In genomic region chr2:158734500-158735152, GRCm38 (mm10) we compare ENCODE assay signal across 9 mouse cellular contexts. TPM values are rescaled to one million over a fixed set of nuclear protein-coding genes. Genes with fewer than 3 reads are reported as not detected.
DNase-seq lines count a peak whose midpoint lies in the region; ATAC-seq lines count a peak whose summit lies in the region.
"Had no signal": no experiment of that assay in that cellular context is flagged by ENCODE, and none has a peak within 500 bp of the region (broad histone marks: within the 10 kb centered on the region; RNA-seq: fewer than 3 reads in every experiment).

No protein-coding gene starts in this region.

- ATAC-seq in forebrain, embryonic 14.5 days, result no peak; the same call in 1 of the 2 replicates
- no peak for ATAC-seq in forebrain, embryonic 11.5 days (replicated peaks; ENCODE audit: low FRiP score)
- peak; percentile 28; the same call in 1 of the 2 replicates for ATAC-seq in neural tube, embryonic 14.5 days (ENCODE audit: low read depth)
- peak; percentile 73 for ATAC-seq in heart, embryonic 15.5 days (replicated peaks; ENCODE audit: insufficient number of reproducible peaks, insufficient read depth, low FRiP score, low read depth)
- ATAC-seq in CD4-positive, CD25-positive, alpha-beta regulatory T cell, adult 4 months, result no peak

- no peak overlapping the region for H3K27ac ChIP-seq in forebrain, embryonic 14.5 days (ENCODE audit: low read depth, low read length)
- no peak overlapping the region for H3K27ac ChIP-seq in forebrain, embryonic 11.5 days (ENCODE audit: low read depth, low read length)
- no peak overlapping the region for H3K27ac ChIP-seq in neural tube, embryonic 14.5 days (ENCODE audit: low read depth, low read length)
- peak overlapping the region; percentile 64 for H3K27ac ChIP-seq in heart, embryonic 15.5 days
- H3K27ac ChIP-seq: limb, embryonic 13.5 days had no signal

- intact Hi-C loops in left cerebral cortex, postnatal 14 days (cut with DNase I), result no loop called here

- H3K27me3 ChIP-seq in forebrain, embryonic 14.5 days (replicated peaks; ENCODE audit: control insufficient read depth, insufficient read depth, low read length), result no peaks in the 10 kb centered on the region
- H3K27me3 ChIP-seq in forebrain, embryonic 11.5 days (ENCODE audit: control insufficient read depth, insufficient read depth, low read length), result no peaks in the 10 kb centered on the region
- no peaks in the 10 kb centered on the region for H3K27me3 ChIP-seq in neural tube, embryonic 14.5 days (ENCODE audit: control insufficient read depth, insufficient read depth, low read length)
- H3K27me3 ChIP-seq in heart, embryonic 15.5 days, result no peaks in the 10 kb centered on the region
- H3K27me3 ChIP-seq: limb, embryonic 13.5 days had no signal

- H3K9me3 ChIP-seq in forebrain, embryonic 14.5 days (replicated peaks; ENCODE audit: control insufficient read depth, low read length), result no peaks in the 10 kb centered on the region
- no peaks in the 10 kb centered on the region for H3K9me3 ChIP-seq in forebrain, embryonic 11.5 days (ENCODE audit: control insufficient read depth, low read length)
- no peaks in the 10 kb centered on the region for H3K9me3 ChIP-seq in neural tube, embryonic 14.5 days (ENCODE audit: control insufficient read depth, low read length)
- no peaks in the 10 kb centered on the region for H3K9me3 ChIP-seq in heart, embryonic 15.5 days (replicated peaks)
- H3K9me3 ChIP-seq: limb, embryonic 13.5 days had no signal

- no peak overlapping the region for H3K9ac ChIP-seq in forebrain, embryonic 14.5 days (ENCODE audit: low read length)
- H3K9ac ChIP-seq in forebrain, embryonic 11.5 days (ENCODE audit: low read length), result no peak overlapping the region
- H3K9ac ChIP-seq in neural tube, embryonic 14.5 days (replicated peaks; ENCODE audit: low read depth, low read length), result no peak overlapping the region
- no peak overlapping the region for H3K9ac ChIP-seq in heart, embryonic 15.5 days
- H3K9ac ChIP-seq: limb, embryonic 13.5 days had no signal

- DNase-seq in forebrain, embryonic 14.5 days (ENCODE audit: low spot score), result peak; percentile 47
- DNase-seq in forebrain, embryonic 11.5 days (ENCODE audit: low spot score), result no peak
- DNase-seq in neural tube, embryonic 10.5 days (ENCODE audit: extremely low spot score, low spot score), result no peak
- DNase-seq in left cerebral cortex, postnatal 14 days (ENCODE audit: low spot score in 2 of 2), result peak; percentile 33 to 67
- no peak for DNase-seq in embryo, embryonic 11 days

- H3K4me1 ChIP-seq in forebrain, embryonic 14.5 days (ENCODE audit: control insufficient read depth, insufficient read depth, low read length), result no peaks in the 10 kb centered on the region
- no peaks in the 10 kb centered on the region for H3K4me1 ChIP-seq in forebrain, embryonic 11.5 days (replicated peaks; ENCODE audit: control insufficient read depth, insufficient read depth, low read length)
- no peaks in the 10 kb centered on the region for H3K4me1 ChIP-seq in neural tube, embryonic 14.5 days (ENCODE audit: control insufficient read depth, insufficient read depth, low read length)
- peaks cover 14% of the 10 kb centered on the region for H3K4me1 ChIP-seq in heart, embryonic 15.5 days (replicated peaks)
- H3K4me1 ChIP-seq: limb, embryonic 13.5 days had no signal

- WGBS in forebrain, embryonic 14.5 days, result 75% methylated on average over 7 of the region's 7 CpGs
- 96% methylated on average over 7 of the region's 7 CpGs for WGBS in forebrain, embryonic 11.5 days
- WGBS in neural tube, embryonic 14.5 days, result 75% methylated on average over 7 of the region's 7 CpGs
- 55% methylated on average over 7 of the region's 7 CpGs for WGBS in heart, embryonic 15.5 days

- no peak overlapping the region for H3K4me3 ChIP-seq in forebrain, embryonic 14.5 days (ENCODE audit: low read depth, low read length)
- no peak overlapping the region for H3K4me3 ChIP-seq in forebrain, embryonic 11.5 days (ENCODE audit: low read depth, low read length)
- no peak overlapping the region for H3K4me3 ChIP-seq in neural tube, embryonic 14.5 days (ENCODE audit: low read depth, low read length)
- H3K4me3 ChIP-seq in heart, embryonic 15.5 days, result no peak overlapping the region
- H3K4me3 ChIP-seq: limb, embryonic 13.5 days had no signal

- H3K36me3 ChIP-seq in forebrain, embryonic 14.5 days (ENCODE audit: control insufficient read depth, insufficient read depth, low read length), result no peaks in the 10 kb centered on the region
- no peaks in the 10 kb centered on the region for H3K36me3 ChIP-seq in forebrain, embryonic 11.5 days (ENCODE audit: control insufficient read depth, insufficient read depth, low read length)
- H3K36me3 ChIP-seq in neural tube, embryonic 14.5 days (ENCODE audit: control insufficient read depth, insufficient read depth, low read length), result no peaks in the 10 kb centered on the region
- H3K36me3 ChIP-seq in heart, embryonic 15.5 days, result no peaks in the 10 kb centered on the region
- H3K36me3 ChIP-seq: limb, embryonic 13.5 days had no signal

- no peak overlapping the region for H3K4me2 ChIP-seq in forebrain, embryonic 14.5 days (ENCODE audit: low read length)
- no peak overlapping the region for H3K4me2 ChIP-seq in forebrain, embryonic 11.5 days (ENCODE audit: low read depth, low read length, severe bottlenecking)
- no peak overlapping the region for H3K4me2 ChIP-seq in neural tube, embryonic 14.5 days (ENCODE audit: low read depth, low read length)
- no peak overlapping the region for H3K4me2 ChIP-seq in heart, embryonic 15.5 days
- H3K4me2 ChIP-seq: limb, embryonic 13.5 days had no signal

RNA-seq across cellular contexts. Expression of gene Fam83d, which starts 33.3 kb away (rescaled TPM):
- polyA plus RNA-seq in forebrain, embryonic 14.5 days (2014; fragmentation: Nextera tagmentation; extraction: Ambion mirVana), result 22.9 and 25.4 TPM in 2 replicates
- polyA plus RNA-seq in forebrain, embryonic 11.5 days (2014; fragmentation: Nextera tagmentation; extraction: Ambion mirVana), result 54.0 and 57.5 TPM in 2 replicates
- 4.0 and 6.9 TPM in 2 replicates for polyA plus RNA-seq in neural tube, embryonic 14.5 days (2014; fragmentation: Nextera tagmentation; extraction: Ambion mirVana)
- polyA plus RNA-seq in heart, embryonic 15.5 days (2015; fragmentation: Nextera tagmentation; extraction: Ambion mirVana), result 52.3 and 53.3 TPM in 2 replicates
- total RNA-seq in left cerebral cortex, postnatal 14 days (2021), result 1 to 10 TPM; 1.0 to 1.3 TPM
- under 1 TPM; 0.32 to 0.53 TPM for polyA plus RNA-seq in CD4-positive, CD25-positive, alpha-beta regulatory T cell, adult 4 months (2017; shearing (Covaris generic))

RNA-seq across cellular contexts. Expression of gene Dhx35, which starts 60.0 kb away (rescaled TPM):
- polyA plus RNA-seq in forebrain, embryonic 14.5 days (2014; fragmentation: Nextera tagmentation; extraction: Ambion mirVana), result 15.6 and 16.1 TPM in 2 replicates
- 20.4 and 26.1 TPM in 2 replicates for polyA plus RNA-seq in forebrain, embryonic 11.5 days (2014; fragmentation: Nextera tagmentation; extraction: Ambion mirVana)
- 14.5 TPM in 2 replicates for polyA plus RNA-seq in neural tube, embryonic 14.5 days (2014; fragmentation: Nextera tagmentation; extraction: Ambion mirVana)
- 11.8 and 12.5 TPM in 2 replicates for polyA plus RNA-seq in heart, embryonic 15.5 days (2015; fragmentation: Nextera tagmentation; extraction: Ambion mirVana)
- total RNA-seq in left cerebral cortex, postnatal 14 days (2021), result 10 to 100 TPM; 14.1 to 17.4 TPM
- 10 to 100 TPM; 12.7 to 25.7 TPM for polyA plus RNA-seq in CD4-positive, CD25-positive, alpha-beta regulatory T cell, adult 4 months (2017; shearing (Covaris generic))

Comparison
In these comparisons a context has a peak if more than half of its experiments do, and no peak if none do; other contexts are left out.
1. DNase-seq: peak in forebrain, embryonic 14.5 days (single experiment) and left cerebral cortex, postnatal 14 days (2 of 2); none in forebrain, embryonic 11.5 days (single experiment), neural tube, embryonic 10.5 days (single experiment) and embryo, embryonic 11 days (single experiment).
2. ATAC-seq: peak in neural tube, embryonic 14.5 days (single experiment) and heart, embryonic 15.5 days (single experiment); none in forebrain, embryonic 14.5 days (single experiment), forebrain, embryonic 11.5 days (single experiment) and CD4-positive, CD25-positive, alpha-beta regulatory T cell, adult 4 months (single experiment).